Mouse (Mus musculus) thymus, postnatal 14 days (tissue): ENCODE results near the gene Ahcyl1.
"Not testable (repeated sequence)": the region's sequence is repeated elsewhere in the genome, so short reads cannot be mapped to it uniquely, and the experiment has no call there.

Experiments
- DNase-seq: peaks from one replicate; pipeline ENCODE4 v3.0.0; 2021

The Ahcyl1 gene

DNA sequence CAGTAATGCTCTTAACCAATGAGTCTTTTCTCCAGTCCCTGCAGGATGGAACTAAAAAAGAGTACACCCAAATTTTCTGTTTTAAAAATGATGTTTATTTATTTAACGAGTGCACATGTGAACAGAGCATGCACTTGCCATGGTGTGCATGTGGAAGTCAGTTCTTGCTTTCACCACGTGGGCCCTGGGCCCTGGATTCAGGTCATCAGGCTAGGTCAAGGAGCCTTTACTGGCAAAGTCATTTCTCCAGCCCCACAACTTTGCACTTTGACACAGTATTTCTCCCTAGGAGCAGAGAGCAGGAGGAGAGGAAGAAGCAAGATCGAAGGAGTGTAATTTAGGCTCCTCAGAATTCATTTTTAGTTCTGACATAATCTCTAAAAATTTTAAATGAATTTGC, 41.5 kb downstream of the Ahcyl1 start:
- no peak for DNase-seq

- DNase-seq: no peak
These were observed 43.4 kb downstream of the Ahcyl1 start for GRCm38 (mm10) chr3:107652968-107653367.

DNA sequence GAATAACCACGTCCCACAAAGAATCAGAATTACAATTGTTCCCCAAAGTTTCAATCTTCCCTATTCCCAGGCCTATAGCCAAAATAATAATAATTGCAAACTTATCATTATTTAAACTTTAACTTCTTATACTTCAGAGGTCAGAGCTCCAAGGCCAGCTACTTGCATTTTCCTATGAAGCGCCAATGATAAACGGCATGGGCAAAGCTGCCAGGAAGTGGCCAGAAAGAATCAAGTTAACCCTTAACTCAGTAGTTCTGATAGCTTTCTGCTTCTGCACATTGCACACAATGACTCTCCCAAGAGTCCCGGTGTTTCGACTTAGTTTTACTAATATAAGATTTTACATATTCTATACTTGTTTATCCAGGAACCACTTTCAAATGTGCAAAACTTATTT, 46.1 kb downstream of the Ahcyl1 start:
- not testable (repeated sequence) for DNase-seq

GRCm38 (mm10) chr3:107646947-107647346, 49.4 kb downstream of the Ahcyl1 start:
- DNase-seq: no peak

- no peak for DNase-seq
These were observed 58.7 kb downstream of the Ahcyl1 start for GRCm38 (mm10) chr3:107637606-107638172.

- no peak for DNase-seq
These were observed 60.1 kb downstream of the Ahcyl1 start for GRCm38 (mm10) chr3:107636236-107636635.

DNA sequence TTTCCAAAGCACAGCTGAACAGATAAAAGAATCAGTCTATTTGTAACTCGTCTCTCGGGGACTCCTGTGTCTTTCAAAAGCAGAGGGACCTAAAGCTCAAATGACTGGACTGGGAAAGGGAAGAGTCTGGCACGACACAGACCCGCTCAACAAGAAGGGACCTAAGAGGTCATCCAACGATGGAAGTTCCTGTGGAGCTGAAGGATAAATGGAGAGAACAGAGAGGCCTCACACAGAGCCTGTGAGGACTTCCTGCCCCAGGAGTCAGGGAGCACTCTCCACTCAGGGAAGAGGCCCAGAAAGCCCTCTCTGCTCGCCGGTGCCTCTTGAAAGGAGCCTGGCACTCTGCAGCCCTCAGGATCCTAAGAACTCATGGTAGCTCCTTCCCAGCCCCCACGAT, 60.5 kb downstream of the Ahcyl1 start:
- no peak for DNase-seq

DNA sequence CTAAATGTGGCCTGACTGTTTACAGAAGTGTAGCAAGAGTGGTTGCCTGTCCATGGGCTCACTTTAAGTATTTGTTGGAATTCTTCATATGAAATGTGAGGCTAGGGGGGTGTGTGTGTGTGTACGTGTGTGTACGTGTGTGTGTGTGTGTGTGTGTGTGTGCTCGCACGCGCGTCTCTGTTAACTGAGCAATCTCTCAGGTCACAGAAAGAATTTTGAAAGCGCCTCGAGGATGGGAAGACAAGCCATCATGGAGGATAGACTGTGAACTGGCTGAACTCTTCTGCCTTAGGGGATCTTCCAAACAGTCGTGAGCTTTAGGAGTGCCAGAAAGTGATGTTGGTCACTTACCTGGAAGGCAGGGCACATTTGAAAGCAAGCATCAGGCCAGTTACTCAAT, 62.5 kb downstream of the Ahcyl1 start:
- no peak for DNase-seq

DNA sequence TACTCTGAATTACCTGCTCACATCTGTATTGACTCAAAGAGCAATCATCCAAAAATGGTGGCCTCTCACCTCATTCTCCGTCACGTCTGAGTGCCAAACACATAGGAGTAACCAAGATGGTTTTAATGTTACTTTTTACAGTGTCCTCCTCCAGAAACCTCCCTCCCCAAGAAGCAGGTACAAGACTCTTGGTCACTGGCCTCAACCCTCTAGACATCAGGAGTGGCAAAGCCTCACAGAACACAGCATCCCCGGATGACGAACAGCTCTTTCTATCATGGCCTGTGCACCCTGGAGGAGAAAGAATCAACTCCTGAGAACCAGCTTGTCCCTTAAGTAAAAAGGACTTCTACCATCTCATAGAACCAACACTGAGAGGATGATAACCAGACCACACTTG, 63.6 kb downstream of the Ahcyl1 start:
- DNase-seq: no peak

DNA sequence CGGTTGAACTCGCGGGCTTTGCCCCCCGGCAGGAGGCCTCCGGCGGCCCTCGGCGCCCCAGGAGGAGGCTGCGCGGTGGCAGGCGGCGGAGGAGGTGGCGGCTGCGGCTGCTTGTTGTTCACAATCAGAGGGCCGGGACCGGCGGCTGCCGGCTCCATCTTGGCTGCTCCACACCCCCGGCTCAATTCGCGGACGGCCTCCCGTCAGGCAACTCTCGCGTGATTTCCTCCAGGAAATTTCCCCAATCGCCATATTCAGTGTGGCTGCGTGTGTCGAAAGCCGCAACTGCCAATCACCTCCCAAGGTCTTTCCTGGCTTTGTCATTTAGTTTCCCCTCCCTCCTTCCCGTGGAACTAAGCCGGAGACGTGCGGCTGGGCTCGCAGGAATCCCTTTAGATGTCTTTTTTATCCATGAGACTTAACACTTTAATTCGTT, 64.8 kb downstream of the Ahcyl1 start, which contains the start of gene Strip1:
Gene Strip1 (minus strand): TSS at position 172 of the 436 bp plus-strand sequence.
- peak; percentile 93 for DNase-seq

DNA sequence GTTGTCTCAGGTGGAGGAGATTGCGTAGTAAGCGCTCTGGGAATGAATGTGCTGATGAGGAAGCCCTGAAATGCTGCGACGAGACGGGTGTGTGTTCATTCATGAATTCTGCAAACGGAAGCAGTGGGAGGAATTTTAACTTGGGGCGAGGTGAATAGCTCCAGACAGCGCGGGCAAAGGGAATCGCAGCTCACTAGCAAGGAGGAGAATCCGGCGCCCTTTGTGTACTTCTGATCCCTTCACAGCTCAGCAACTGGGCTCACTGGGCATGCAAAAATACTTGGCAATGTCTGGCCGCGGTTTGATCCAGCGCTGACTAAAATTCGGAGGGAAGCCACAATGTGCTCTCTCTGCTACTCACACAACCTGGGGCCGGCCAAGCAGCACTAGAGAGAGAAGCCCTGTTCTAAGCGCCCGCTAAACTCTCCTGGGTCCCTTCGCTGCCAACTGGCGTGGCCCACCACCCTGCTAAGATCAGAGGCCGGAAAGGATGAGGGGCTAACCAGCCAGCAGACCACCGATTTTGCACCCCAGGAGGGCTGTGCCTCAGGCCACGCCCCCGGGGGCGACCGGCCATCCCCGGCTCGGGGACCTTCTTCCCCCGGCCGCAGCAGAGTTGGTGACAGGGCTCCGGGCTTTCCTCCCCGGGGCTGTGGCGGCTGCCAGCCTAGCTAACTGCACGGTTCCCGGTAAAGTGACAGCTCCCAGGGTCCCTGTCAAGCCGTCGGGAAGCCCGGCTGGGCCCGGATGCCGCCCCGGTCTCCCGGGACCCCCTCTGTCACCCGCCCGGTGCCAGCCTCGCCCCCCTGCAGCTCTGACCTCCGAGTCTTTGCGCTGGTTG, 65.5 kb downstream of the Ahcyl1 start, which contains the start of gene Gm10961:
Gene Gm10961 (plus strand): TSS at position 641 of the 841 bp plus-strand sequence.
- no peak for DNase-seq

- DNase-seq: no peak
These were observed 66.9 kb downstream of the Ahcyl1 start for GRCm38 (mm10) chr3:107629411-107629810.

DNA sequence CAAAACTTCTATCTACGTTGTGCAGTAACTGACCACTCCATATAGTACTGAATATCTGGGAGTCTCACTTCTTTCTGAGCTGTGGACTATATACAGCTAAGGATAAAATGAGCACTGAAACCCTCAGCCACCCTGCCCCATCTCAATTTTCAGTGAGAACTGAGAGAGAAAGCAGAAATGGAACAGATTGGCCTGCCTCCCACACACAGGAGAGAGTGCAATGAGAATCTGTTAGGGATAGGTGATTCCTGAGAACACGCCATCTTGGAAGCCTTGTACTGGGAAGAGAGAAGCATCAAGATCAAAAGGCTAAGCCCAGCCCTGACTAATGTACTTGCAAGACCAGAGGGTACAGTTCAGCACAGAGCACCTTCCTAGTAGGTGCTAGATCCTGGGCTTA, 67.8 kb downstream of the Ahcyl1 start:
- DNase-seq: no peak

- DNase-seq: no peak
These were observed 68.7 kb downstream of the Ahcyl1 start for GRCm38 (mm10) chr3:107627641-107628040.

- DNase-seq: no peak
These were observed 69.6 kb downstream of the Ahcyl1 start for GRCm38 (mm10) chr3:107626751-107627150.

- no peak for DNase-seq
These were observed 70.8 kb downstream of the Ahcyl1 start for GRCm38 (mm10) chr3:107625536-107625935.

GRCm38 (mm10) chr3:107624424-107624823, 71.9 kb downstream of the Ahcyl1 start:
- DNase-seq: no peak

DNA sequence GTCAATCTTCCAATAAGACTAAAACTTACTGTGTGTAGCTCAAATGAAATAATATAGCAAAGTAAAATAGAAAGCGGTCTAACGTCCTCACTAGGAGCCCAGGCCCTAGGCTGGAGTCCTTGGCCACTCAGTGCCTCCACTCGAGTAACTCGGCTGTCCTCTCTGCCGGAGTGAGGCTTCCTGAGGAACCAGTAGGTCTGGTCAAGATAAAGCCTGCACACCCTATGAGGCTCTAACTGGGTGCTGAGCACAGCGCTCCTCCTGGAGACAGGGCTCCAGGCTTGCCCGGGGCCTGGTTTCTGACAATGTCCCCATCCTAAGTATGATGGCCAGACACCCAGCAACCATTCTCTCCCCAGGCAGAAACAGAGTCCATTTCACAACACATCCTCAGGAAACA, 73.8 kb downstream of the Ahcyl1 start:
- DNase-seq: no peak

DNA sequence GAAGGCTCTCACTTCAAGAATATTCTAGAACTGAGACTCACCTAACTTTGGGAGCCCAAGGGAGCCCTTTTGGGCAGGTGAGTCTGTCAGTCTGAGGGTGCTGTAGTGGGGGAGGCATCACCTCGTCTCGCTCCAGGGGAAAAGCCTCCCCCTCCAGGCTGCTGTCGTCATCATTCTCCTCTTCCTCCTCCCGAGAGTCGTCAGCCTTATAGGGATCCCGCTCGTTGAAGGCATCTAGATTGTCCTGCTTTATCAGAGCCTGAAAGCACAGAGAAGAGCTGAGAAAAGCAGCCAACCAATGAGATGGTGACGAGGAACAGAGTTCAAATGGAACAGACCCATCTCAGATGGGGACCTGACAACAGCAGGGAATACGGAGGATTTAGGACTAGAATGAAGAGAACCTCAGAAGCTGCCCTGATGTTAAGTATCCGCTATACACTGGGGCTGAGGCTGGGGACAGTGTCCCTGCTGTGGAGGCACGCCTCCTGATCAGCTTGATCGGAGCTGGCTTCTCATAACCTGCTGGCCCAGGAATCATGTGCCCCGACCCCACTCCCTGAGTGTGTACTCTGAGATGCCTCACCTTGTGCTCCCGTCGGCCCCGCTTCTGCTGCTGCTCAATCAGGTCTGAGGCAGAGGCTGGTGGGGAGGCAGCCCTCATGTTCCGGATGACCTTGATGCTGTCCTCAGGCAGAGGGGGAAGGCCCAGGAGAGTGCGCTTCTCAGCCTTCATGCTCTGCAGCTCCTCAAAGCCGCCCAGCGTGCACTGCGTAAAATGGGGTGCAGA, 74.9 kb downstream of the Ahcyl1 start:
- DNase-seq: no peak

- no peak for DNase-seq
These were observed 76.4 kb downstream of the Ahcyl1 start for GRCm38 (mm10) chr3:107619911-107620310.

- no peak for DNase-seq
These were observed 78.6 kb downstream of the Ahcyl1 start for GRCm38 (mm10) chr3:107617800-107618199.
